12 mouse cellular contexts compared by ENCODE assay signal in the genomic region with DNA sequence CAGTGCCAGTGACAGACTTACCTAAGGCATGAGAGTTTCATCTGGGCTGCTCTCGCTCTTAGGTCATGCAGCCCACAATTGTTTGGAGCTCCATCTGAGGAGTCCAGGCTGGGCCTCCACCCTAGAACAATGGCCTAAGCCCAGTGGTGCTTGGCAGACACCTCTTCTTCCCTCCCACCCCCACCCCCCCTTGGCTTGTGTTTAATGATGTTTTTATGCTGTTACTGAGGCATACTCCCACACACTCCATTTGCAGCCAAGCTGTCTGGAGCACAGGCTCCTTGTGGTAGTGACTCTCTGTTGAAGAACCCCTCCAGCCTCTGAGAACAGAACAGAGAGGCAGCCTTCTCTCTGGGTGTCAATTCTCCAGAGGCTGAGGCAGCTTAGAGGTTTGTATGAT.
DNase-seq lines count a peak whose midpoint lies in the region; ATAC-seq and TF ChIP-seq lines count a peak whose summit lies in the region.
"Had no signal": no experiment of that assay in that cellular context is flagged by ENCODE, and none has a peak within 500 bp of the region (broad histone marks: within the 10 kb centered on the region; RNA-seq: fewer than 3 reads in every experiment).

No protein-coding gene starts in this region.

- no peaks in the 10 kb centered on the region for H3K9me3 ChIP-seq in heart, embryonic 12.5 days (replicated peaks)
- no peaks in the 10 kb centered on the region for H3K9me3 ChIP-seq in lung, postnatal 0 days (ENCODE audit: low read length)
- H3K9me3 ChIP-seq in midbrain, embryonic 16.5 days (replicated peaks; ENCODE audit: control insufficient read depth, low read length, poor library complexity, severe bottlenecking) = no peaks in the 10 kb centered on the region
- H3K9me3 ChIP-seq: limb, embryonic 10.5 days; lung, embryonic 15.5 days had no signal

- 78% methylated on average over 1 of the region's 1 CpGs for WGBS in heart, embryonic 12.5 days
- WGBS in lung, postnatal 0 days = 77% methylated on average over 1 of the region's 1 CpGs
- 89% methylated on average over 1 of the region's 1 CpGs for WGBS in midbrain, embryonic 16.5 days

- H3K27me3 ChIP-seq in heart, embryonic 12.5 days (replicated peaks) = no peaks in the 10 kb centered on the region
- H3K27me3 ChIP-seq in lung, postnatal 0 days (replicated peaks; ENCODE audit: insufficient read depth, low read length) = no peaks in the 10 kb centered on the region
- no peaks in the 10 kb centered on the region for H3K27me3 ChIP-seq in midbrain, embryonic 16.5 days (ENCODE audit: control insufficient read depth, insufficient read depth, low read depth, low read length)
- H3K27me3 ChIP-seq: forebrain, embryonic 12.5 days; lung, embryonic 15.5 days had no signal

- H3K4me3 ChIP-seq in heart, embryonic 12.5 days = no peak overlapping the region
- H3K4me3 ChIP-seq in lung, postnatal 0 days (ENCODE audit: low read depth, low read length) = no peak overlapping the region
- no peak overlapping the region for H3K4me3 ChIP-seq in midbrain, embryonic 16.5 days (ENCODE audit: low read depth, low read length)
- H3K4me3 ChIP-seq: forebrain, embryonic 12.5 days; limb, embryonic 10.5 days; lung, embryonic 15.5 days had no signal

- TF ChIP-seq CTCF in lung, postnatal 0 days (IDR thresholded peaks at IDR 0.05) = no peak

- TF ChIP-seq EP300 in lung, postnatal 0 days (IDR thresholded peaks at IDR 0.05) = no peak

- peak; percentile 98 for DNase-seq in heart, adult 11 months
- DNase-seq in lung, postnatal 0 days (ENCODE audit: low spot score) = no peak
- DNase-seq in lung, postnatal 4 days = no peak
- peak; percentile 32 to 45 for DNase-seq in gastrocnemius, postnatal 36 days
- peak; percentile 23 for DNase-seq in lung, postnatal 10 days
- DNase-seq in retina, postnatal 1 day = no peak
- DNase-seq: right cerebral cortex, postnatal 25 days had no signal

- no peak overlapping the region for H3K27ac ChIP-seq in heart, embryonic 12.5 days (ENCODE audit: poor library complexity, severe bottlenecking)
- H3K27ac ChIP-seq in lung, postnatal 0 days (ENCODE audit: low read length) = no peak overlapping the region
- no peak overlapping the region for H3K27ac ChIP-seq in midbrain, embryonic 16.5 days (ENCODE audit: low read length)
- H3K27ac ChIP-seq: forebrain, embryonic 12.5 days; limb, embryonic 10.5 days; lung, embryonic 15.5 days had no signal

- H3K36me3 ChIP-seq in heart, embryonic 12.5 days = peaks cover 46% of the 10 kb centered on the region
- H3K36me3 ChIP-seq in lung, postnatal 0 days (ENCODE audit: insufficient read depth, low read length) = no peaks in the 10 kb centered on the region
- H3K36me3 ChIP-seq in midbrain, embryonic 16.5 days (ENCODE audit: control insufficient read depth, insufficient read depth, low read length) = no peaks in the 10 kb centered on the region

- intact Hi-C loops in gastrocnemius, postnatal 36 days (cut with DNase I) = no loop called here

- no peak for ATAC-seq in heart, embryonic 12.5 days (ENCODE audit: insufficient number of reproducible peaks, low FRiP score)
- peak; percentile 64 for ATAC-seq in lung, postnatal 0 days
- ATAC-seq in midbrain, embryonic 16.5 days = no peak

- no peak overlapping the region for H3K9ac ChIP-seq in heart, embryonic 12.5 days
- no peak overlapping the region for H3K9ac ChIP-seq in lung, postnatal 0 days (replicated peaks; ENCODE audit: low read depth)
- H3K9ac ChIP-seq in midbrain, embryonic 16.5 days (ENCODE audit: low read depth, low read length) = no peak overlapping the region
- H3K9ac ChIP-seq: forebrain, embryonic 12.5 days; lung, embryonic 15.5 days had no signal

- peaks cover 4% of the 10 kb centered on the region; the same call in 1 of the 2 replicates for H3K4me1 ChIP-seq in heart, embryonic 12.5 days (replicated peaks)
- H3K4me1 ChIP-seq in lung, postnatal 0 days (ENCODE audit: insufficient read depth, low read depth, low read length) = no peaks in the 10 kb centered on the region; the same call in 1 of the 2 replicates
- H3K4me1 ChIP-seq in midbrain, embryonic 16.5 days (ENCODE audit: control insufficient read depth, insufficient read depth, low read length) = no peaks in the 10 kb centered on the region
- H3K4me1 ChIP-seq: forebrain, embryonic 12.5 days; limb, embryonic 10.5 days; lung, embryonic 15.5 days had no signal

- H3K4me2 ChIP-seq in heart, embryonic 12.5 days = no peak overlapping the region
- H3K4me2 ChIP-seq in lung, postnatal 0 days (replicated peaks; ENCODE audit: low read depth, low read length) = no peak overlapping the region
- H3K4me2 ChIP-seq in midbrain, embryonic 16.5 days (ENCODE audit: low read length) = no peak overlapping the region
- H3K4me2 ChIP-seq: forebrain, embryonic 12.5 days; lung, embryonic 15.5 days had no signal

Comparison
In these comparisons a context has a peak if more than half of its experiments do, and no peak if none do; other contexts are left out.
1. DNase-seq: peak in heart, adult 11 months (single experiment), gastrocnemius, postnatal 36 days (2 of 2) and lung, postnatal 10 days (single experiment); none in lung, postnatal 0 days (single experiment), lung, postnatal 4 days (0 of 2) and retina, postnatal 1 day (single experiment).